Mouse (Mus musculus): ENCODE measurements around the gene Ptprt. TPM values are rescaled to one million over a fixed set of nuclear protein-coding genes. Genes with fewer than 3 reads are reported as not detected.

Gene Ptprt
- total RNA-seq, 2 experiments from 2014 or later = not detected

- no peak for ATAC-seq (replicated peaks; ENCODE audit: poor library complexity)
Measured at GRCm38 (mm10) chr2:162418181-162418580, 242.8 kb downstream of the Ptprt start.

- no peak for ATAC-seq (replicated peaks; ENCODE audit: poor library complexity)
Measured at GRCm38 (mm10) chr2:162413073-162413812, 247.7 kb downstream of the Ptprt start.

GRCm38 (mm10) chr2:162411014-162411413 lies 249.9 kb downstream of the Ptprt start:
- no peak for ATAC-seq (replicated peaks; ENCODE audit: poor library complexity)

GRCm38 (mm10) chr2:162409245-162409644 lies 251.7 kb downstream of the Ptprt start:
- ATAC-seq (replicated peaks; ENCODE audit: poor library complexity) = no peak

GRCm38 (mm10) chr2:162401316-162402100 lies 259.4 kb downstream of the Ptprt start:
- ATAC-seq (replicated peaks; ENCODE audit: poor library complexity) = no peak

DNA sequence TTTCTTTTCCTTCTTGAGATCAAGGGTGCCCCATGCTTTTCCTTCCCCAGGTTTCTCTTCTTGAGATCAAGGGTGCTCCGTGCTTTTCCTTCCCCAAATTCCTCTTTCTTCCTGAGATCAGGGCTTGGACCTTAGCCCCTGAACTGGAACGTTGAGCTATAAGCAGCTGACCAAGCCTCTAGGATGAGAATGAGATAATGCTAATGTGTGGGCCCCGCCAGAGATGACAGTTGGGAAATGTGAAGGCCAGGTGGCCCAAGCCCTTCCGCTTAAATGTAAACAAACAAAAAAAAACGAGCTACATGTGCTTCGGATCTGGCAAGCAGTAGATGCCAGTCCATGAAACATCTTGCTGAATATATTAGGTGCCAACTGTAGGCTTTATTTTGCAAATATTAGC lies 266.3 kb downstream of the Ptprt start:
- no peak for ATAC-seq (replicated peaks; ENCODE audit: poor library complexity)

- no peak for ATAC-seq (replicated peaks; ENCODE audit: poor library complexity)
Measured at GRCm38 (mm10) chr2:162391834-162392233, 269.1 kb downstream of the Ptprt start.

DNA sequence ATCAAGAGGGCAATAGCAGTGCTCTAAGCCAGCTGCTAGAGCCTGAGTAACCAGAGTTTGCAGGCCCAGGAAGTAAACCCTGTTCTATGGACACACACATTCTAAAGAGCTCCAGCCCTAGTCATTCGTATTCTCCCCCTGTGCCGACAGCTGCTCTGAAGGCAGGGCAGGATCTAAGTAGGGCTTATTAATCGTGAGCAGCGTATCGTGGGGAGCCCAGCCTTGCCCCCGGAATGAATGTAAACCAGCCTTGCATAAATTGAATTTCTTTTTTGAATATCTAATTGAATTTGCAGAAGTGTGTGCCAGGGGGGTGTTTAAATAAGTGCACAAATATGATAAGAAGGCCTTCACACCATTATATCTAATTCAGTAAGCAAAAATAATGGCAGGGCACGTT lies 283.6 kb downstream of the Ptprt start:
- ATAC-seq (replicated peaks; ENCODE audit: poor library complexity) = no peak

DNA sequence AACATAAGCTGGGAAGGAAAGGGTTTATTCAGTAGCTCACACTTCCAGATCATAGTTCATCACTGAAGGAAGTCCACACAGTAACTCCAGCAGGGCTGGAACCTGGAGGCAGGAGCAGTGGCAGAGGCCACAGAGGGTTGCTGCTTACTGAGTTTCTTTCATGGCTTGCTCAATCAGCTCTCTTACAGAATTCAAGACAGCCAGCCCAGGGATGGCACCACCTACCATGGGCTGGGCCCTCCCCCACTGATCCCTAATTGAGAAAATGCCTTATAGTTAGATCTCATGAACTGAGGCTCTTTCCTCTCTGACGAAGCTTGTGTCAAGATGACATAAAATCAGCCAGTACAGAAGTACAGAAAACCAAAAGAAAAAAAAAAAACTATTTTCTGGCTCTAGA lies 311.9 kb downstream of the Ptprt start:
- no peak for ATAC-seq (replicated peaks; ENCODE audit: poor library complexity)

GRCm38 (mm10) chr2:162341846-162342245 lies 319.1 kb downstream of the Ptprt start:
- no peak for ATAC-seq (replicated peaks; ENCODE audit: poor library complexity)

- no peak for ATAC-seq (replicated peaks; ENCODE audit: poor library complexity)
Measured at GRCm38 (mm10) chr2:162340231-162340630, 320.7 kb downstream of the Ptprt start.

DNA sequence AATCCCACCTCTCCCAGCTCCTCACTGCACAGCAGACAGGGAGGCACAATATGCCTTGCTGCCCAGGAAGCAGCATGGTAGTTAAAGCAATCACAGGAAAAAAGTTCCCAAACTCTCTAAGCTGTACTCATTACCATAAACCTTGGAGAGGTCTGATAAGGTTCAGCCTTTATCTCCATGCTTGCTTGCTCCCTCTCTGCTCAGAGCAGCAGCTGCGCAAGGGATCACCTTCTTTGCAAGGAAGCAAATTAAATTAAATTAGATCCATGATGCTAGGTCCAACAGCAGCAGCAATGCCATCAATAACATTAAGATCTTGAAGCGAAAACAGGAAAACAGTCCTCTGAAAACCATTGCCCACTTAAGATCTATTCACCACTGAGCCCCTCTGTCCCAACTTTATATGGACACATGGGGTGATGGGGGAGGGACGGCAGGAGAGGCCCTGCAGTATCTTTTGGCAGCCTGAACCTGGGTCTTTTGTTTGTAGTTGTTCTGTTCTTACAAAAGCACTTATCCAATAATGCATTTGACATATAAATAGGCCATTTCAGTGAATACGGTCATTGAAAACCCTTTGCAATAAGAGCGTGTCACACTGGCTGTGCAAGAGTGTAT lies 328.8 kb downstream of the Ptprt start:
- ATAC-seq (replicated peaks; ENCODE audit: poor library complexity) = no peak

- ATAC-seq (replicated peaks; ENCODE audit: poor library complexity) = no peak
Measured at GRCm38 (mm10) chr2:162329430-162329829, 331.5 kb downstream of the Ptprt start.

DNA sequence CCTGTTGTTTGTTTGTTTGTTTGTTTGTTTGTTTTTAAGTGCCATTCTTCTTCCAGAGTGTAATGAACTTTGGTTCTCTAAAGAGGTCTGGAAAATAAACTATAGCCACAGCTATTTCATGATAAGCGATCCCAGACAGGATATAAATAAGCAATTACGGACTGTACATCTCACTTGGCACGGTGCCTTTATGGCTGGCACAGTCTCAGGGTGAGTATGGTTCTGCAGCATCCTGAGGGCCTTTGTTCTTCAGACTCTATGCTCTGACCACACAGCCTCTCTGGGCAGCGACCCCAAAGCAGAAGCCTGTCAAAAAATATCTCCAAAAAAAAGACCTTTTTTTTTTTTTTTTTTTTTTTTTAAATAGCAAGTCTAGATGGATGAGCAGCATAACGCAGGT lies 338.5 kb downstream of the Ptprt start:
- ATAC-seq (replicated peaks; ENCODE audit: poor library complexity) = no peak

DNA sequence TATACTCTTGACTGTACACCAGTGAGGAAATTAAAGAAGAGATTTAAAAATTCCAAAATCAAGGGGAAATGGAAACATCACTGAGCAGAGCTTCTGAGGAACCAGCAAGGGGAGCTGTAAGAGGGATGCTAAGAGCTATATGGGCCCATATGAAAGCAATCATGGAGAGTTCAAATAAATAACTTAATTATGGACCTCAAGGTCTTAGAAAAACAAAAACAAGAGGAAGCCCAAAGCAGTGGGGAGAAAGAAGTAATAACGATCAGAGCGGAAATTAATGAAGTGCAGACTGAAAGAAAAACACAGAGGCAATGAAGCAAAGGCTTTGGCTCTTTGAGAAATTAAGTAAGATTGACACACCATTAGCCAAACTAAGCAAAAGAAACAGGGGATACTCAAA lies 353.0 kb downstream of the Ptprt start:
- no peak for ATAC-seq (replicated peaks; ENCODE audit: poor library complexity)

GRCm38 (mm10) chr2:162294070-162294469 lies 366.9 kb downstream of the Ptprt start:
- ATAC-seq (replicated peaks; ENCODE audit: poor library complexity) = no peak

DNA sequence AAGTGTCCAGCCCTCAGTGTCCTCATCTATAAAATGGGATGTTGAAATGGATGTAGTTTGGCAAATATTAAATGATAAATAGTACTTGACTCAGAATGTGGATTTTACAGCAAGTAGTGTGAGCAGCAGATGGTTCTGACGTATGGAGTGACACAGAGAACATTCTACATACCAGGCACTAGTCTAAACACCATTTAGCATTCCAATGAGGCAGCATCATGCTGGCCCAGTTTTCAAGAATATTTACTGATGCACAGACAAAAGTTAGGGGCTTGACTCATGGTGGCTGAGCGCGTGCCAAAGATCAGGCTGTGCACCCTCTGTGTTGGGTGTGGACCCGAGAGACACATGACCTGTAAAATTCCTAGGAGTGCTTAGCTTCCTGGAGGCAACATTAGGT lies 378.3 kb downstream of the Ptprt start:
- ATAC-seq (replicated peaks; ENCODE audit: poor library complexity) = no peak

GRCm38 (mm10) chr2:162282121-162282520 lies 378.8 kb downstream of the Ptprt start:
- no peak for ATAC-seq (replicated peaks; ENCODE audit: poor library complexity)

- ATAC-seq (replicated peaks; ENCODE audit: poor library complexity) = no peak
Measured at GRCm38 (mm10) chr2:162273826-162274225, 387.1 kb downstream of the Ptprt start.

DNA sequence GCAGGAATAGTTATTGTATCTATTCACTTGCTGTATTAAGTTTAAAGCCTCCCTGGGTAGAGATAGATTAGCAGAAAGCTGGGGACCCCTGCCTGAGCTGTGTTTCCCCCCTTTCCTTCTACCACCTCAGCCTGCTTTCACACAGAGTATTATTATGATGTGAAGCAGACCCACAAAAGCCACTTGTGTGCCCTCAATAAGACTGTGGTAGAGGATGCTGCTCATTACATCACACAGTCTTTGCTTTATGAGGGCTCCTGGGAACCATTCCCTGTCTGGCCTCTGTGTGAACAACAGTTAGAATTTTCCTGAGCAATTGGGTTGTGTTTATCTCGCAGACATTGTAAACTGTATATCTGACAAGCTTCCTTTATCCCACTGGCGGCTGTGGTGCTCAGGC lies 409.7 kb downstream of the Ptprt start:
- ATAC-seq (replicated peaks; ENCODE audit: poor library complexity) = no peak

DNA sequence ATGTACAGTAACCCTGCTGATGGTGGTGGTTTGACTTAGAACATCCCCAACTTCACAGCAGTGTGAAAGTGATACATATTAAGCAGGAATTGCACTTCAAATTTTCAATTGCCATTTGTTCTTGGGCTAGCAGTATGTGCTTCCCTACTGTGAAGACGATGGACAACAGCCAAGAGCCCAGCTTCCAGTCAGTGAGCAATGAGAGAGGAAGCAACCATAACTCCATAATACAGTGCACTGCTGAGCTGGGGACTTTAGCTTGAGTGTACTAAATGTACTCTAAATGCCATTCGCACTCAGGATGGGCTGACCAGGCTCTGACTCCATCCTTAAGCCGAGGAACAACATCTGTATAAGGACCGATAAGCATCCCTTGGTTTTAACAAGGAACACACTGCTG lies 412.7 kb downstream of the Ptprt start:
- ATAC-seq (replicated peaks; ENCODE audit: poor library complexity) = no peak

- ATAC-seq (replicated peaks; ENCODE audit: poor library complexity) = no peak
Measured at GRCm38 (mm10) chr2:162222476-162222875, 438.5 kb downstream of the Ptprt start.

All from megakaryocyte progenitor cell, adult 5-6 weeks (primary cell).